Mouse (Mus musculus) layer of hippocampus, adult 18-20 months (tissue): ENCODE measurements around the gene Alkal2. TPM values are rescaled to one million over a fixed set of nuclear protein-coding genes. Genes with fewer than 3 reads are reported as not detected.

ENCODE experiments used
- DNase-seq, 2 experiments: peaks; one replicate each; pipeline ENCODE4 v3.0.0; 2022; ENCODE audit warnings: low spot score in 2 of 2
- total RNA-seq, 2 experiments: library from RNA; stranded (reverse); gene quantifications; 2 replicates each; pipeline ENCODE4 v1.2.3; 2021

The Alkal2 gene
- total RNA-seq, 2 experiments from 2014 or later: 4.3 to 5.2 TPM

GRCm38 (mm10) chr12:30912840-30913239 lies 28.7 kb downstream of the Alkal2 start:
- DNase-seq: no peak

- no peak for DNase-seq
Observed at GRCm38 (mm10) chr12:30922401-30922800, 38.3 kb downstream of the Alkal2 start.

- DNase-seq: no peak
Observed at GRCm38 (mm10) chr12:30928182-30928581, 44.1 kb downstream of the Alkal2 start.

GRCm38 (mm10) chr12:30933299-30933698 lies 49.2 kb downstream of the Alkal2 start:
- DNase-seq: no peak

GRCm38 (mm10) chr12:30936899-30937298 lies 52.8 kb downstream of the Alkal2 start:
- no peak for DNase-seq

Other genes with a start within 250 kb of the Alkal2 start
- 10 to 100 TPM; 56.7 to 58.3 TPM for gene Acp1, start 27.3 kb downstream of the Alkal2 start, total RNA-seq
- gene Sh3yl1, start 27.3 kb downstream of the Alkal2 start, total RNA-seq: 10 to 100 TPM; 11.3 to 12.1 TPM
- gene Fam110c, start 189.5 kb downstream of the Alkal2 start, total RNA-seq: not detected